In genomic region chr2:106694886-106695733, GRCm38 (mm10) we compare ENCODE assay signal across 8 mouse cellular contexts. TPM values are rescaled to one million over a fixed set of nuclear protein-coding genes. Genes with fewer than 3 reads are reported as not detected.
A peak's percentile ranks its signal among the peaks of the same experiment; 100 is the strongest.
DNase-seq lines count a peak whose midpoint lies in the region; TF ChIP-seq lines count a peak whose summit lies in the region.

No protein-coding gene starts in this region.

- H3K27me3 ChIP-seq in forebrain, embryonic 10.5 days (ENCODE audit: poor library complexity, severe bottlenecking): peaks cover 44% of the 10 kb centered on the region
- peaks cover 25% of the 10 kb centered on the region for H3K27me3 ChIP-seq in small intestine, adult 2 months (ENCODE audit: control insufficient read depth, insufficient read depth, low read length)

- in situ Hi-C loops in ES-E14 (cut with MboI; ENCODE audit: low sequenced_read_pairs in 2 of 2, unreplicated experiment in 2 of 2): no loop called here

- WGBS in forebrain, embryonic 10.5 days: under 1% methylated on average over 41 of the region's 41 CpGs
- WGBS in small intestine, adult 2 months: 1% methylated on average over 41 of the region's 41 CpGs

- H3K9ac ChIP-seq in ES-E14 (ENCODE audit: insufficient read depth, low read depth, low read length, poor library complexity, severe bottlenecking): peak overlapping the region; percentile 38

- intact Hi-C loops in heart, postnatal 14 days (cut with DNase I): loop anchor here (5.0 to 10.0 kb wide), 2 partner anchors 62 to 260 kb away; no protein-coding TSS in a partner anchor

- no peak overlapping the region for H3K27ac ChIP-seq in ES-E14 (ENCODE audit: insufficient read depth, low read depth, low read length, poor library complexity, severe bottlenecking)
- H3K27ac ChIP-seq in forebrain, embryonic 10.5 days: peak overlapping the region; percentile 99
- H3K27ac ChIP-seq in small intestine, adult 2 months (ENCODE audit: insufficient read depth, low read depth, low read length): no peak overlapping the region

- peak overlapping the region; percentile 70 to 79 for H3K4me3 ChIP-seq in ES-E14 (ENCODE audit: insufficient read depth in 1 of 2, low read depth in 1 of 2, low read length in 2 of 2, poor library complexity in 1 of 2, severe bottlenecking in 1 of 2)
- H3K4me3 ChIP-seq in forebrain, embryonic 10.5 days: peak overlapping the region; percentile 89
- H3K4me3 ChIP-seq in small intestine, adult 2 months (ENCODE audit: low read depth, low read length): peak overlapping the region; percentile 49

- TF ChIP-seq POLR2A in small intestine, adult 2 months (IDR thresholded peaks at IDR 0.05; ENCODE audit: low read depth, low read length): no peak

- H3K9me3 ChIP-seq in ES-E14 (ENCODE audit: control insufficient read depth, insufficient read depth, low read depth, low read length): no peaks in the 10 kb centered on the region
- H3K9me3 ChIP-seq in forebrain, embryonic 10.5 days: no peaks in the 10 kb centered on the region

- TF ChIP-seq CTCF in small intestine, adult 2 months (IDR thresholded peaks at IDR 0.05; ENCODE audit: extremely low read depth, insufficient read length, insufficient replicate concordance, low read depth, low read length): no peak

- peak; percentile 24 for DNase-seq in ES-E14 (ENCODE audit: low read depth, low spot score)
- DNase-seq in adrenal gland, postnatal 4 days (ENCODE audit: low spot score in 2 of 2): peak; percentile 17 to 18
- DNase-seq in forebrain, embryonic 10.5 days (ENCODE audit: extremely low spot score, low spot score): peak; percentile 66
- peak; percentile 34 to 54 for DNase-seq in heart, postnatal 14 days
- DNase-seq in layer of hippocampus, postnatal 36 days: peak; percentile 53 to 55
- peak; percentile 30 to 40 for DNase-seq in lung, postnatal 4 days
- DNase-seq in B cell, adult 2 months: no peak

- peaks cover 2% of the 10 kb centered on the region for H3K36me3 ChIP-seq in ES-E14 (ENCODE audit: control insufficient read depth, insufficient read depth, low read length, poor library complexity, severe bottlenecking)
- H3K36me3 ChIP-seq in forebrain, embryonic 10.5 days (replicated peaks): peaks cover 10% of the 10 kb centered on the region
- no peaks in the 10 kb centered on the region for H3K36me3 ChIP-seq in small intestine, adult 2 months (ENCODE audit: control insufficient read depth, insufficient read depth, low read length)

- 0 out of 4 replicates have a peak, but pooled peaks cover 0 to 3% of the 10 kb centered on the region in 2 experiments for H3K4me1 ChIP-seq in ES-E14 (ENCODE audit: control insufficient read depth in 2 of 2, insufficient read depth in 2 of 2, low read length in 2 of 2, poor library complexity in 1 of 2)
- peaks cover 65% of the 10 kb centered on the region for H3K4me1 ChIP-seq in forebrain, embryonic 10.5 days
- H3K4me1 ChIP-seq in small intestine, adult 2 months (ENCODE audit: control insufficient read depth, insufficient read depth, insufficient read length, low read length): no peaks in the 10 kb centered on the region

TF ChIP-seq in ES-E14, 5 proteins besides CTCF, POLR2A, EP300 and RAD21:
- TF ChIP-seq ZC3H11A (IDR thresholded peaks at IDR 0.05; ENCODE audit: borderline replicate concordance, low read depth, low read length) (no peak), CHD2 (IDR thresholded peaks at IDR 0.05; ENCODE audit: low read depth, low read length) (no peak), ZNF384 (IDR thresholded peaks at IDR 0.05; ENCODE audit: low read depth, low read length) (no peak), HCFC1 (IDR thresholded peaks at IDR 0.05; ENCODE audit: borderline replicate concordance, insufficient read depth, low read length) (no peak), MAFK (IDR thresholded peaks at IDR 0.05; ENCODE audit: insufficient read depth, low read depth, low read length) (no peak)
TF ChIP-seq in ES-E14: peak in this region for 0.

RNA-seq across cellular contexts. Expression of gene Mpped2, which starts 2.0 kb away (rescaled TPM):
- 3.3 and 4.8 TPM in 2 replicates for total RNA-seq in ES-E14 (2012; rRNA removed)
- 10 to 100 TPM; 40.7 to 46.1 TPM for total RNA-seq in adrenal gland, postnatal 4 days (2021)
- polyA plus RNA-seq in forebrain, embryonic 10.5 days (2016; fragmentation: Nextera tagmentation; extraction: Ambion mirVana): 41.6 and 48.8 TPM in 2 replicates
- 10 to 100 TPM; 14.8 to 22.1 TPM for total RNA-seq in heart, postnatal 14 days (2021)
- total RNA-seq in layer of hippocampus, postnatal 36 days (2021): 10 to 100 TPM; 33.2 to 40.0 TPM
- polyA plus RNA-seq in small intestine, adult 2 months (2012; rRNA removed): 0.34 and 0.39 TPM in 2 replicates

Comparison
In these comparisons a context has a peak if more than half of its experiments do, and no peak if none do; other contexts are left out.
1. DNase-seq: peak in ES-E14 (single experiment), adrenal gland, postnatal 4 days (2 of 2), forebrain, embryonic 10.5 days (single experiment), heart, postnatal 14 days (2 of 2), layer of hippocampus, postnatal 36 days (2 of 2) and lung, postnatal 4 days (2 of 2); none in B cell, adult 2 months (0 of 2).
2. Peak in every context shown above with its lines, with median percentiles within 50 percentile points of each other: H3K4me3 ChIP-seq.